Mouse (Mus musculus) limb, embryonic 15.5 days (tissue): ENCODE data around the gene Nmbr. TPM values are rescaled to one million over a fixed set of nuclear protein-coding genes. Genes with fewer than 3 reads are reported as not detected.
A peak's percentile ranks its signal among the peaks of the same experiment; 100 is the strongest.

Source experiments
- ATAC-seq: fragments of 200-750 bp; cut with Nextera tagmentation; 2 replicates; pipeline ENCODE4 v1.8.0; 2017; ENCODE audit warnings: low read depth, moderate TSS enrichment; ENCODE audit not compliant: insufficient number of reproducible peaks, low FRiP score, low TSS enrichment
- H3K27ac ChIP-seq: fragments of 300-500 bp; sonication (generic); 2 replicates; pipeline ENCODE4 v1.5.1; 2015; ENCODE audit warnings: moderate library complexity, mild to moderate bottlenecking, inconsistent platforms
- H3K27me3 ChIP-seq: fragments of 300-500 bp; sonication (generic); 2 replicates; pipeline ENCODE4 v1.6.1; 2015; ENCODE audit warnings: inconsistent platforms
- H3K36me3 ChIP-seq: fragments of 300-500 bp; sonication (generic); 2 replicates; pipeline ENCODE4 v1.6.1; 2015; ENCODE audit warnings: inconsistent platforms
- H3K4me1 ChIP-seq: fragments of 300-500 bp; sonication (generic); 2 replicates; pipeline ENCODE4 v1.6.1; 2015; ENCODE audit warnings: inconsistent platforms
- H3K4me2 ChIP-seq: fragments of 300-500 bp; sonication (generic); 2 replicates; pipeline ENCODE4 v1.6.1; 2015; ENCODE audit warnings: mild to moderate bottlenecking, inconsistent platforms
- H3K4me3 ChIP-seq: fragments of 300-500 bp; sonication (generic); 2 replicates; pipeline ENCODE4 v1.5.1; 2015; ENCODE audit warnings: mild to moderate bottlenecking, inconsistent platforms
- H3K9ac ChIP-seq: fragments of 300-500 bp; sonication (generic); 2 replicates; pipeline ENCODE4 v1.6.1; 2015; ENCODE audit warnings: inconsistent platforms
- H3K9me3 ChIP-seq: fragments of 300-500 bp; sonication (generic); 2 replicates; pipeline ENCODE4 v1.6.1; 2016; ENCODE audit warnings: inconsistent platforms
- WGBS: fragments of 180-500 bp; shearing (Covaris S2); methylation state at CpG from one replicate; pipeline ENCODE4 v1.1.7; 2015; 5-methylcytosine and 5-hydroxymethylcytosine counted together
- polyA plus RNA-seq: library from polyadenylated mRNA; unstranded; fragments of >200 nt; fragmentation: Nextera tagmentation; extraction: Ambion mirVana; gene quantifications from 2 replicates; pipeline ENCODE4 v1.2.1, GENCODE M21; 2015

Nmbr gene
- not detected in 2 replicates for polyA plus RNA-seq

GRCm38 (mm10) chr10:14705072-14706066 is at the start of gene Nmbr, which contains the start of gene Vta1:
Nmbr (plus strand) TSS chr10:14705591.
Vta1 (minus strand) TSS chr10:14705560.
- H3K4me1 ChIP-seq, result peaks cover 13% of the 10 kb centered on the region; the same call in 1 of the 2 replicates
- H3K36me3 ChIP-seq, result no peaks in the 10 kb centered on the region
- H3K9me3 ChIP-seq, result no peaks in the 10 kb centered on the region
- under 1% methylated on average over 46 of the region's 50 CpGs for WGBS
- H3K4me3 ChIP-seq, result peak within 1 kb of the TSS; percentile 94
- H3K27ac ChIP-seq, result peak within 1 kb of the TSS; percentile 74
- no peaks in the 10 kb centered on the region for H3K27me3 ChIP-seq
- ATAC-seq, result peak; percentile 92
- peak within 1 kb of the TSS; percentile 77 for H3K9ac ChIP-seq
- peak within 1 kb of the TSS; percentile 50 for H3K4me2 ChIP-seq

DNA sequence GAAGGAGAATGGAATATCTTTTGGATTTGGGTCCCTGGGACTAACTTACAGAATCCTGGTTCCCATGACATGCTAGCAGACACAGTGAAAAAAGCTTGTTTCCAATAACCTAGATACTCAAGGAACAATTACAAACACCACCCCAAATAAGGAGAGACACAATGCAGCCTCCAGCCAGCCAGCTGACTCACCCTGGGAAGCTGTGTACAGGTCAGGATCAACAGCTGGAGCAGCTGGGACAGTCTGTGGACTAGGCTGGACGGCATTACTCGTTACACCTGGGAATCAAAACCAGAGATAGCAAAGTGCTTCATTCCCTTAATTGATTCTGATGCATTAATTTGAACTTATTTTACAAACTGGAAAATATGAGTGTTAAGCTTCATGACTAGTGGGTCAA is 44.5 kb upstream of the Nmbr start:
- Histone ChIP-seq H3K27ac (no peak overlapping the region), H3K9ac (no peak overlapping the region), H3K4me2 (no peak overlapping the region), H3K4me3 (no peak overlapping the region), H3K9me3 (no peaks in the 10 kb centered on the region), H3K4me1 (no peaks in the 10 kb centered on the region), H3K36me3 (peaks cover 19% of the 10 kb centered on the region), H3K27me3 (no peaks in the 10 kb centered on the region)
- no peak for ATAC-seq
- WGBS, result 72% methylated on average over 2 of the region's 2 CpGs

DNA sequence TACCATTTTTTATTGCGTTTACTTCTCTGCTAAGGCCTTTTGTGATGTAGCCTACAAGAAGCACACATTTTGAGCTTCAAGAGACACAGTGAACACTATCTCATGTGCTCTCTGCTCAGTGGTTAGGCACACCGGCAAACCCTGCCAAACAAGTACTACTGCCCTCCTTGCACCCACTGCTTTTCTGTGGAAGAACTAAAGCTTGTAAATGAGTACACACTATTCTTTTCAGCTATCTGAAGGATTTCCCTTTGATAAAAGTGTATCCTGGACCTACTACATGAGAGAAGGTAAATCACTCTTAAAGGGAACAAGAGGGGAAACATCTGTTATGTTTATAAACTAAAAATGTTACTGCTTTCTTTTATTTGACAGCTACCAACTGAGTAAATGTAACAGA is 39.2 kb upstream of the Nmbr start:
- H3K4me3 ChIP-seq, result no peak overlapping the region
- no peak overlapping the region for H3K9ac ChIP-seq
- H3K4me1 ChIP-seq, result no peaks in the 10 kb centered on the region
- H3K36me3 ChIP-seq, result peaks cover 20% of the 10 kb centered on the region
- ATAC-seq, result no peak
- WGBS, result 95% methylated on average over 2 of the region's 2 CpGs
- H3K9me3 ChIP-seq, result no peaks in the 10 kb centered on the region
- H3K27me3 ChIP-seq, result no peaks in the 10 kb centered on the region
- H3K27ac ChIP-seq, result no peak overlapping the region
- H3K4me2 ChIP-seq, result no peak overlapping the region

DNA sequence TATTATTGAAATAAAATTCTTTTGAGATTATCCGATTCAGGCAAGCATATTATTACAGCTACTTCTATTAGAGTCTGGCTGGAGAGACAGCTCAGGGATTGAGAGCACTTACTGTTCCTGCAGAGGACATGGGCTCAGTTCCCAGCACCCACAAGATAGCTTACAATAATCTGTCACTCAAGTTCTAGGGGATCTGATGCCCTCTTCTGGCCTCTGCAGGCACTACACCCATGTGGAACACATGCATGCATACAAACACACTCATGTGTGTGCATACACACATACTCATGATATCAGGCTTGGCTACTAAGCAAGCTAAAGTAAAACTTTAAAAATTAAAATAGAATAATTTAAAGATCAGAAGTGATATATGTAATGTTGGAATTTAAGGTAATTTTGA is 19.7 kb upstream of the Nmbr start:
- Histone ChIP-seq H3K4me2 (no peak overlapping the region), H3K27me3 (no peaks in the 10 kb centered on the region), H3K9me3 (no peaks in the 10 kb centered on the region), H3K4me3 (no peak overlapping the region), H3K4me1 (no peaks in the 10 kb centered on the region), H3K27ac (no peak overlapping the region), H3K9ac (no peak overlapping the region), H3K36me3 (peaks cover 11% of the 10 kb centered on the region)
- WGBS, result 92% methylated on average over 1 of the region's 1 CpGs
- ATAC-seq, result no peak

GRCm38 (mm10) chr10:14688785-14689442 is 16.5 kb upstream of the Nmbr start:
- no peak overlapping the region for H3K4me2 ChIP-seq
- no peaks in the 10 kb centered on the region for H3K27me3 ChIP-seq
- ATAC-seq, result no peak
- H3K4me1 ChIP-seq, result no peaks in the 10 kb centered on the region
- peaks cover 11% of the 10 kb centered on the region for H3K36me3 ChIP-seq
- H3K9me3 ChIP-seq, result no peaks in the 10 kb centered on the region
- H3K27ac ChIP-seq, result no peak overlapping the region
- no peak overlapping the region for H3K4me3 ChIP-seq
- 80% methylated on average over 6 of the region's 6 CpGs for WGBS
- H3K9ac ChIP-seq, result no peak overlapping the region

GRCm38 (mm10) chr10:14690349-14690748 is 15.0 kb upstream of the Nmbr start:
- Histone ChIP-seq H3K9ac (no peak overlapping the region), H3K9me3 (no peaks in the 10 kb centered on the region), H3K4me2 (no peak overlapping the region), H3K27me3 (no peaks in the 10 kb centered on the region), H3K4me1 (no peaks in the 10 kb centered on the region), H3K36me3 (peaks cover 11% of the 10 kb centered on the region), H3K27ac (no peak overlapping the region), H3K4me3 (no peak overlapping the region)
- WGBS, result 85% methylated on average over 3 of the region's 3 CpGs
- no peak for ATAC-seq

GRCm38 (mm10) chr10:14703239-14703638 is 2.2 kb upstream of the Nmbr start:
- Histone ChIP-seq H3K9me3 (no peaks in the 10 kb centered on the region), H3K9ac (no peak overlapping the region), H3K27ac (no peak overlapping the region), H3K4me3 (no peak overlapping the region), H3K4me1 (peaks cover 13% of the 10 kb centered on the region; the same call in 1 of the 2 replicates), H3K4me2 (no peak overlapping the region), H3K36me3 (no peaks in the 10 kb centered on the region), H3K27me3 (no peaks in the 10 kb centered on the region)
- WGBS, result 78% methylated on average over 1 of the region's 1 CpGs
- no peak for ATAC-seq

DNA sequence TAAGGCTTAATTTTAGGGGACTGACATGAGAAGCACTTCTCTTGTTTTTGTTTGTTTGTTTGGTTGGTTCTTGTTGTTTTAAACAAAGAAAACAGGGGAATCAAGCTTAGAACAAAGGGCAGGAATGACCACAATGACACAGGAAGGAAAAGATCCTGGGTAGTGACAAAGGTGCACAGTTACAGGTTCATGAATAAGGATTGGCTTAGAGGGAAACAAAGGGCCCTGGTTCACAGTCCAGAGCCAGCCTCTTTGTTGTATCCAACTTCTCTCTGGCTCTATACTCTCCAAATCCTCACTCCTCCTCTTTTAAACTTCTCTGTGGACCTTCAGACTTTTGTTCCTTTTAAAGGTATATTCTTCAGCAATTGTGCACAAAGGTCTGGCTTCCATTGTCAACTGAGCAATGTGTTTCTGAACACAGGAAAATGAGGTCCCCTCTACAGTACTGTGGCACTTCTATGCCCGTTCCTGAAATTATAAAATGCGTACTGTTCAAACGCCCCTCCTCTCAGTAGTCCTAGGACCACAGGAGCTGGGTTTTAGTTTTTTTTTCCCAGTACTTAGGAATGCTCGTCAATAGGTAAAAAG is 1.5 kb upstream of the Nmbr start:
- WGBS, result 71% methylated on average over 4 of the region's 4 CpGs
- Histone ChIP-seq H3K27me3 (no peaks in the 10 kb centered on the region), H3K4me1 (peaks cover 13% of the 10 kb centered on the region; the same call in 1 of the 2 replicates), H3K9me3 (no peaks in the 10 kb centered on the region), H3K4me3 (peak overlapping the region; percentile 94; the same call in 1 of the 2 replicates), H3K27ac (no peak overlapping the region), H3K36me3 (no peaks in the 10 kb centered on the region), H3K9ac (no peak overlapping the region), H3K4me2 (peak overlapping the region; percentile 50)
- no peak for ATAC-seq

DNA sequence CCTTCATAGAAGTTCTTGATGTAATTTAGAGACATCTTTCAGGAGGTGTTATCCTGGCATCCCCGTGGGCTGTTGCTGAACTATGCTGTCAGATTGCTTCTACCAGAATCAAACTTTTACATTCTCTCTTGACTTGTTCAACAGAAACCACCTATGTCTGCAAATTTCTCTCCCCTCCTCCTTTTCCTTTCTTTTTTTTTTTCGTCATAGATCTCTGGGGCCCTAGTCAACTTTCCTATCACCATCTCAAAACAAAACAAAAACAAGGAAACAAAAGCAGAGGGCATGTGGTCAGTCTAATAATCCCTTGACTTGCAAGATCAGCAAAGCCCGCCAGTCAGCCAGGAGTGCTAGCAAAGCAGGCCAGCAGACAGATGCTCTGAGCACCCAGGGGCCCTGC is 12.7 kb downstream of the Nmbr start, which contains the start of gene Gje1:
Gene Gje1 (minus strand): TSS at position 101 of the 400 bp plus-strand sequence.
- no peak for ATAC-seq
- Histone ChIP-seq H3K9me3 (no peaks in the 10 kb centered on the region), H3K27ac (no peak within 1 kb of the TSS), H3K4me2 (no peak within 1 kb of the TSS), H3K36me3 (no peaks in the 10 kb centered on the region), H3K4me3 (no peak within 1 kb of the TSS), H3K4me1 (no peaks in the 10 kb centered on the region), H3K27me3 (no peaks in the 10 kb centered on the region), H3K9ac (no peak within 1 kb of the TSS)
- 60% methylated on average over 3 of the region's 3 CpGs for WGBS

DNA sequence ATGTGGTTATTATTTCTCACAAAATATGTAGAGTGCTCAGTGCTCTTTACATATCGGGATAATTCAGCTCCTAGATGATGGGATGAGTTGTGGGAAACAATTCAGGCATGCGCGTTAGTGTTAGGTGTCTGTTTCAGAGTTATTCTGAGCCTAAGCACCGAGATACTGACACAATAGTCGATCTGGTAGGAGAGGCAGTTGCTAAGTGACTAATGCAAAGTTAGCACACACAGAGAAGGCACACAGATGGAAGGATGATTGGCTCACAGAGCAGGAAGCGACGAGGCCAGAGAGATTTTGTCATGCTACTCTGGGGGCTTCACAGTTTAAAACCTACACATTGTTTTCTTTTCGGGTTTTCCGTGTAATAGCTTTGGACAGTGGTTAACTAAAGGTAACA is 20.3 kb downstream of the Nmbr start:
- no peaks in the 10 kb centered on the region for H3K4me1 ChIP-seq
- no peak for ATAC-seq
- no peak overlapping the region for H3K9ac ChIP-seq
- no peaks in the 10 kb centered on the region for H3K27me3 ChIP-seq
- no peak overlapping the region for H3K4me2 ChIP-seq
- 74% methylated on average over 9 of the region's 9 CpGs for WGBS
- H3K36me3 ChIP-seq, result no peaks in the 10 kb centered on the region
- no peak overlapping the region for H3K4me3 ChIP-seq
- no peak overlapping the region for H3K27ac ChIP-seq
- H3K9me3 ChIP-seq, result no peaks in the 10 kb centered on the region

DNA sequence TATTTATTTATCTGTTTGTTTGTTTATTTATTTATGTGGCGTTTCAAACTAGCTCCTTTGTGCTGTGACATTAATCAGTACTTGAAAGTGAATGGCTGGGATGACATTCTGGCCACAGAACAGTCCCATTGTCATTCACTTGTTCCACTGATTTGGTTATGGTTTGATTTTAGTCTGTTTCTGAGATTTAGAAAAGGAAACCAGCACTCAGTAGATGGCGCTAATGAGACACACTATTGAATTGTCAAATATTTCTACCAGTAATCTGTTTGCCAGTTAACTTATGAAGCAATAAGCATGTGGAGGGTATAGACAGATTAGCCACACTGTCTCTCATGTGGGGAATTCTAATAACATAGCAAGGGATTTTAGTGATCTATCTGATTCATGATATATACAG is 28.9 kb downstream of the Nmbr start:
- no peak overlapping the region for H3K9ac ChIP-seq
- H3K36me3 ChIP-seq, result no peaks in the 10 kb centered on the region
- no peak overlapping the region for H3K27ac ChIP-seq
- H3K4me3 ChIP-seq, result no peak overlapping the region
- no peak for ATAC-seq
- no peaks in the 10 kb centered on the region for H3K9me3 ChIP-seq
- no peaks in the 10 kb centered on the region for H3K27me3 ChIP-seq
- 7% methylated on average over 2 of the region's 2 CpGs for WGBS
- H3K4me2 ChIP-seq, result no peak overlapping the region
- H3K4me1 ChIP-seq, result no peaks in the 10 kb centered on the region
